Mouse (Mus musculus): ENCODE measurements around the gene Chrnb2.
"Not testable (repeated sequence)": the region's sequence is repeated elsewhere in the genome, so short reads cannot be mapped to it uniquely, and the experiment has no call there.

The Chrnb2 gene

GRCm38 (mm10) chr3:89764119-89764724, at the start of gene Chrnb2:
Chrnb2 (minus strand) TSS chr3:89764632.
- peak; percentile 44 for DNase-seq (ENCODE audit: low read depth, low spot score)

GRCm38 (mm10) chr3:89814051-89814450, 49.6 kb upstream of the Chrnb2 start:
- no peak for DNase-seq (ENCODE audit: low read depth, low spot score)

DNA sequence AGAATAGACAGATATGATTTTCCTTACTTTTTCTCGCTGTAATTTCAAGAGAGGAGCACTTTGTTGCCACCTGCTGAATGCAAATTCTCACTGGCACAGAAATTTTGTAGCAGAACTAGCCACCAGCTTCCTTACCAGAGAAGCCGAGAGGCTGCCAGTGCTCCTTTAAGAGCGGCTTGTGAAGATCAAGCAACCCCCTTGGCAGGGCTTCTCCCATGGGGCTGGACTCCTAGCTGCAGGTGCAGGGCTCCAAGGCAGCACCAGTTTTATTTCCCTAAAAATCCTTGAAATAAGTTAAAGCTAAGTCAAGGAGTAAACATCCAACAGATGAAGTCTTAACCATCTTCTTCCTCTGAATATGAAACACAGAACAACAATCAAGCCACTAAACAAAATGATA, 47.7 kb upstream of the Chrnb2 start:
- DNase-seq (ENCODE audit: low read depth, low spot score) = no peak

GRCm38 (mm10) chr3:89810841-89811240, 46.4 kb upstream of the Chrnb2 start:
- DNase-seq (ENCODE audit: low read depth, low spot score) = no peak

GRCm38 (mm10) chr3:89808638-89809037, 44.2 kb upstream of the Chrnb2 start:
- DNase-seq (ENCODE audit: low read depth, low spot score) = no peak

DNA sequence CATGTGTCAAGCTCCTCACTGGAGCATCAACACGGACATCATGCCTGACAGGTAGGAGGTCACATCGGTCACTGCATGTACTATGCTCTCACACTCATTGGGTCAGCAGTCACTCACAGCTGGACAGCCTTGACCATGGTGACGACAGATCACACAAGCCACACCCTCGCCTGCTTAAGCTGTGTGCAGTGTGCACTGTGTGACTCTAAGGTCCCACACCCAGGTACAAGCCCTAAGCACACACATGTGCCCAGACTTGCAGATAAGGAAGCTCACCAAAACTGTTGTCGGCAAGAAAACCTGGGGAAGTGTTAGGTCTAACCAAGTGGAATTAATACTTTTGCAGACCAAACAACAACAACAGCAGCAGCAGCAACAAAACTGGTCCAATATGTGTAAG, 43.4 kb upstream of the Chrnb2 start:
- no peak for DNase-seq (ENCODE audit: low read depth, low spot score)

- DNase-seq (ENCODE audit: low read depth, low spot score) = no peak
These were observed 42.7 kb upstream of the Chrnb2 start for GRCm38 (mm10) chr3:89807171-89807570.

DNA sequence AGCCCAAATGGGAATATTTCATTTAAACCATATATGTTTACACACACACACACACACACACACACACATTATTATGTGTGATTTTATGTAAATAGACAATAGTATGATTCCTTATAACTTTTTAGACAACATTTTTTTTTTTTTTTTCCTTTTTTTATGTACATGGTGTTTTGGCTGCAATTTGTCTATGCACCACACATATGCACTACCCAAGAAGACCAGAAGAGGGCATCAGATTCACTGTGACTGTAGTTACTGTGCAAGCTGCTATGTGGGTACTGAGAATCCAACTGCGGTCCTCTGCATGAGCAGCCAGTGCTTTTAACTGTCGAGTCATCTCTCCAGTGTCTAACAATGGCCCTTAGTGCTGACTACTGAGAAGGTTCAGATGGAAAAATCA, 42.3 kb upstream of the Chrnb2 start:
- no peak for DNase-seq (ENCODE audit: low read depth, low spot score)

- DNase-seq (ENCODE audit: low read depth, low spot score) = no peak
These were observed 40.7 kb upstream of the Chrnb2 start for GRCm38 (mm10) chr3:89805179-89805578.

- no peak for DNase-seq (ENCODE audit: low read depth, low spot score)
These were observed 38.4 kb upstream of the Chrnb2 start for GRCm38 (mm10) chr3:89802876-89803275.

GRCm38 (mm10) chr3:89801507-89801847, 37.0 kb upstream of the Chrnb2 start:
- peak; percentile 23 for DNase-seq (ENCODE audit: low read depth, low spot score)

DNA sequence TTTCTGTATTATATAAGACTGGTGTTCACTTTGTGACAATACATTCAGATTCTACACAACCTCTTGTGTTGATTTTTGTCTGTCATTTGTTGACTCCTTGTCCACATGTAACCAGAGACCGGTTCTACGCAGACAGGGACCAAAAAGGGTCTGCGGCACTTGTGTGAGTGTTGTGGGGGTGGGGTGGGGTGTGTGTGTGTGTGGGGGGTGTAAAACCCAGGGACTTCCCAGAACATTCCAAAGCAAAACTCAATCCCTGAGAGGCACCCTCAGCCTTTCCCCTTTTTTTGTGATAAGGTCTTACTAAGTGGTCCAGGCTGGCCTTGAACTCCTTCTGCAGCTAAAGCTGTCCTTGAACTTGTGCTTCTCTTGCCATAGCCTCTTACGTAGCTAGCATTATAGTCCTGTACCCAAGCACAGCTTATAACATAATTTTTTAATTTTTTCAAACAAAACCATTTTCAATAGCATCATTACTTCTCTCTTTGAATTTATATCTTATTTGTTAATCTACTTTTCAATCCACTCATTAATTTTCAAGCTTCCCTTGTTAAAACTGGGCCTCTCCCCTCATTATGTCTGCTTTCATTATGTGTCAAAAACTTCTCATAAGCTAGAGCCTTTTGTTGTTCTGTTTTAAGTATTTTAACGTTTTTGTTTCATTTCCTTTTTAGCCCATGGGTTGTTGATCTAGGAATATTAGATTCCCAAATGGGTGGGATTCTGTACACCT, 36.5 kb upstream of the Chrnb2 start:
- DNase-seq (ENCODE audit: low read depth, low spot score) = no peak

GRCm38 (mm10) chr3:89800078-89800477, 35.6 kb upstream of the Chrnb2 start:
- not testable (repeated sequence) for DNase-seq (ENCODE audit: low read depth, low spot score)

DNA sequence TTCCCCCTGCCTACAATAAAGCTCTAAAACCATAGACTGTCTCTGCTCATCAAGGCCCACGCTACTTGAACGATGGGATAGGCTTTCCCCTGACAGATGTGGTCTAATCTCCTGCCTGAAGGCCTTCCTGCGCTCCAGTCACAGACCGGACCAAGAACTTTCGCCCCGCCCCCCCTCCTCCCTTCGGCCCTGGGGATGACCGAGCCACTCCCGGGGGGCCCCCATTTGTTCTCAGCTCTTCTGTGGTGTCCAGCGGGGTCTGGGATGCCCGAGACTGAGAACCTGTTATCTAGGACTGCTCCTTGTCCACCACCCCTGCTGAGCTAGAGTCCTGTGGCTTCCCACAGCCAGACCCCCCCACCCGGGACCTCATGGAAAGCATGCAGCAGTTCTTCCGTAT, 35.0 kb upstream of the Chrnb2 start:
- DNase-seq (ENCODE audit: low read depth, low spot score) = no peak

GRCm38 (mm10) chr3:89798518-89798917, 34.1 kb upstream of the Chrnb2 start:
- DNase-seq (ENCODE audit: low read depth, low spot score) = no peak

DNA sequence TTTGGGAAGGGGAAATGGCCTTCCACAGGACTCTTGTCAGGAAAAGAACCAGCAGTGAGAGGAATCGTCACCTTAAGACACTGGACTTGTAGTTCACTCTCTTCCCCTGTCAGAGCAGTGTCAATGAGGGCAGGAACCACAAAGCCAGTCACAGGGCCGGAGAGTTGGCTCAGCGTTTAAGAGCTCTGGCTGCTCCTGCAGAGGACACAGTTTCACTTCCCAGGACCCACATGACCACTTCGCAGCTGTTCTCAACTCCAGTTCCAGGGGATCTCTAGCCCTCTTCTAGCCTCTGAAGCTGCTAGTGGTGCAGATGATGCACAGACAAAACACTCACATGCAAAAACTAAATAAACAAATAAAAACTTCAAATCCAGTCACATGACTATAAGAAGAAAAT, 31.9 kb upstream of the Chrnb2 start:
- DNase-seq (ENCODE audit: low read depth, low spot score) = peak; percentile 59

DNA sequence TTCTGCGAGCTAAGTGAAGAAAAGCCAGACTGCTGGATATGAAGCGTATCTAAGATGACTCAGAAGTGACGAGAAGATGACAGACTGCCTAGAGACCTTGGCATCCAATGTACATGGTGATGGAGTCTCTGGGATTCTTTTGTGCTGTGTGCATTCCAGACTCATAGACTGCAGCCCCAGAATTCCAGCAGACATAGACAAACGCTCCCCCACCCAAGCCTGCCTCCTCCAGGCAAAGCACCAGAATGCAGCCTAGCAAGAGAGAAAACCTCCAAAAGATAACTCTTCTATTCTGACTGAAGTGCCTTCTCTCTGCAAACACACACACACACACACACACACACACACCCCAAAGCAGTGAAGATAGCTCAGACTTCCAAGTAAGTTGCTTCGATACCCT, 31.3 kb upstream of the Chrnb2 start:
- DNase-seq (ENCODE audit: low read depth, low spot score) = no peak

GRCm38 (mm10) chr3:89794616-89795015, 30.2 kb upstream of the Chrnb2 start:
- no peak for DNase-seq (ENCODE audit: low read depth, low spot score)

DNA sequence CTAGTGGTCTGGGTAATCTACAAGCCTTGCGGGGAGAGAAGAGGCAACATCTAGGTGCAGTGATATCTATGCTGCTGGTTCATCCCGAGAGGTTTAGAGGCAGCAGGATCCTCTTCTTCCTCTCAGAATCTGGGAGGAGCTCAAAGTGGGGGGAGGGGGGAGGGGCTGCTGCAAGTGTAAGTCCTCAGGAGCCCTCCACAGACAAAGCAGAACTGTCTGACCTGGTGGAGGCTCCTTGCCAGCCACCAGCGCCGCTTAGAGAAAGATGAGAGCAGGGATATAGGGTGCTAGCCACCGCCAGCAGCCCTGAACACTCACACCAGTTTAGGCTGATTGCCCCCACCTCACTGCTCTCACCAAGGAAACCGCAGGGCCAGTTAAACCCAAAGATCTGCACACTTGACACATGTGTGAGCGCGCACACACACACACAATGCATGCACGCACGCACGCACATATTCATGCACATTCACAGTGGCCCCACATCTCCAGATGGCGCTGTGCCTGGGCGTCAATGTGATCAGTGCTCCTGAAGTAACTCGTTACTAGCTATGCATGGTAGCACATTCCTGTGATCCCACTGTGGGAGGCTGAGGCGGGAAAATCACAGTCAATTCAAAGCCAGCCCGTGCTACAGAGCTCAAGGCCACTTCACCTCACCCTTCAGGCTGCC, 24.4 kb upstream of the Chrnb2 start:
- no peak for DNase-seq (ENCODE audit: low read depth, low spot score)

GRCm38 (mm10) chr3:89786275-89786674, 21.8 kb upstream of the Chrnb2 start:
- no peak for DNase-seq (ENCODE audit: low read depth, low spot score)

GRCm38 (mm10) chr3:89784991-89785753, 20.7 kb upstream of the Chrnb2 start:
- peak; percentile 91 for DNase-seq (ENCODE audit: low read depth, low spot score)

DNA sequence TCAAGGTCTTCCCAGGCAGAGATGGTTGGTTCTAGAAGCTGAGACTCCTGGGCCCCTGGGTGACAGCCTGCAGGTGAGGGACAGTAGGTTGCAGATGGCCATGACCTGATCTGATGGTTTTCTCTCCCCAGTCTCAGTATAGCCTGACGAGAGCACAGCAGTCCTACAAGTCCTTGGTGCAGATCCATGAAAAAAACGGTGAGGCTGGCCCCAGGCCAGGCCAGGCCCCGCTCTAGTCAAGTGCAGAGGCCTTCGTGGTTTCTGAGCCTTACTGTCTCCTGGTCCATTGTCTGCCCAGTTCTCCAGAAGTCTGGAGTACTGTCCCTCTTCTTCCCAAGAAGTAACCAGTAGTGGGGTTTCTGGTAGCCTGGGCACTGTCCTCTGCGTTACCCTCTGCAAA, 17.2 kb upstream of the Chrnb2 start:
- DNase-seq (ENCODE audit: low read depth, low spot score) = no peak

Data from skeletal muscle tissue, adult 2 months (tissue).